Mouse (Mus musculus) CH12.LX (cell line): Measurements from ENCODE around the gene Cyp4f14. TPM values are rescaled to one million over a fixed set of nuclear protein-coding genes. Genes with fewer than 3 reads are reported as not detected.

ENCODE experiments used
- DNase-seq: peaks from one replicate; pipeline ENCODE4 v3.0.0-alpha.2; 2013; ENCODE audit errors: extremely low read depth
- H3K27ac ChIP-seq: 2 replicates; pipeline ENCODE4 v1.5.1; 2012; ENCODE audit warnings: low read depth, mild to moderate bottlenecking, control low read depth, moderate library complexity; ENCODE audit not compliant: insufficient read depth
- H3K27me3 ChIP-seq: replicated peaks from 2 replicates; pipeline ENCODE3; 2012; ENCODE audit warnings: inconsistent platforms
- H3K36me3 ChIP-seq, 2 experiments: replicated peaks in 1 of 2; 2 replicates each; pipeline versions ENCODE3 to v1.6.1; 2012; ENCODE audit warnings: inconsistent platforms in 1 of 2, low read length in 1 of 2, mild to moderate bottlenecking in 1 of 2, mixed read lengths in 1 of 2, moderate library complexity in 1 of 2; ENCODE audit not compliant: control insufficient read depth in 1 of 2, insufficient read depth in 1 of 2
- H3K4me1 ChIP-seq, 2 experiments: 2 replicates each; pipeline ENCODE4 v1.6.1; 2012; ENCODE audit warnings: inconsistent platforms in 1 of 2, moderate library complexity in 1 of 2; ENCODE audit not compliant: insufficient read depth in 2 of 2, control insufficient read depth in 1 of 2
- H3K4me2 ChIP-seq: 2 replicates; pipeline ENCODE4 v1.6.1; 2012; ENCODE audit warnings: low read depth, mild to moderate bottlenecking, control low read depth; ENCODE audit not compliant: poor library complexity, insufficient read depth, severe bottlenecking
- H3K4me3 ChIP-seq, 3 experiments: fragments of 150-350 bp in 1 of 3; sonication (generic) in 1 of 3; replicated peaks in 1 of 3; 2 replicates each; pipeline versions ENCODE3 to v1.5.1; 2011 to 2012; ENCODE audit warnings: low read depth in 2 of 3, low read length in 2 of 3, mild to moderate bottlenecking in 2 of 3, moderate library complexity in 2 of 3, control low read depth in 1 of 3, improper control_type of control experiment in 1 of 3, inconsistent platforms in 1 of 3, mixed read lengths in 1 of 3; ENCODE audit not compliant: poor library complexity in 1 of 3
- H3K79me2 ChIP-seq: replicated peaks from 2 replicates; pipeline ENCODE4 v1.6.1; 2012; ENCODE audit warnings: mild to moderate bottlenecking, moderate library complexity; ENCODE audit not compliant: control insufficient read depth, poor library complexity, insufficient read depth, severe bottlenecking; ENCODE audit errors: extremely low read depth
- H3K9ac ChIP-seq: 2 replicates; pipeline ENCODE4 v1.6.1; 2012; ENCODE audit warnings: low read depth, mild to moderate bottlenecking, control low read depth, moderate library complexity; ENCODE audit not compliant: insufficient read depth
- H3K9me3 ChIP-seq: replicated peaks from 2 replicates; pipeline ENCODE3; 2012; ENCODE audit warnings: low read length, inconsistent platforms, mixed read lengths
- CHD1 ChIP-seq: IDR thresholded peaks from 2 replicates; pipeline ENCODE4 v1.6.1; 2012; ENCODE audit warnings: low read depth, low read length, improper control_type of control experiment, inconsistent platforms
- CTCF ChIP-seq, 2 experiments: IDR thresholded peaks in 1 of 2; conservative IDR thresholded peaks in 1 of 2; 2 replicates each; pipeline ENCODE4 v1.5.1; 2011 to 2012; ENCODE audit warnings: low read depth in 2 of 2, low read length in 2 of 2, improper control_type of control experiment in 1 of 2, inconsistent platforms in 1 of 2, mild to moderate bottlenecking in 1 of 2, moderate library complexity in 1 of 2
- ELF1 ChIP-seq: IDR thresholded peaks from 2 replicates; pipeline ENCODE4 v1.6.1; 2014; ENCODE audit warnings: low read depth, mild to moderate bottlenecking, inconsistent platforms, low read length, improper control_type of control experiment
- EP300 ChIP-seq: IDR thresholded peaks from 2 replicates; pipeline ENCODE4 v1.6.1; 2011; ENCODE audit warnings: low read length, improper control_type of control experiment
- ETS1 ChIP-seq: conservative IDR thresholded peaks from 2 replicates; pipeline ENCODE4 v1.6.1; 2012; ENCODE audit warnings: low read depth, mild to moderate bottlenecking, inconsistent platforms, low read length, improper control_type of control experiment, moderate library complexity
- GABPA ChIP-seq: IDR thresholded peaks from 2 replicates; pipeline ENCODE4 v1.6.1; 2012; ENCODE audit warnings: low read depth, low read length, improper control_type of control experiment, inconsistent platforms; ENCODE audit not compliant: insufficient replicate concordance
- IRF4 ChIP-seq: IDR thresholded peaks from 2 replicates; pipeline ENCODE4 v1.6.1; 2014; ENCODE audit warnings: low read depth, mild to moderate bottlenecking, inconsistent platforms, low read length, improper control_type of control experiment
- JUND ChIP-seq: conservative IDR thresholded peaks from 2 replicates; pipeline ENCODE4 v1.6.1; 2011; ENCODE audit warnings: low read depth, low read length, improper control_type of control experiment
- KAT2A ChIP-seq: IDR thresholded peaks from 2 replicates; pipeline ENCODE4 v1.6.1; 2012; ENCODE audit warnings: low read length, improper control_type of control experiment, inconsistent platforms; ENCODE audit not compliant: insufficient replicate concordance
- MAFK ChIP-seq: IDR thresholded peaks from 2 replicates; pipeline ENCODE4 v1.6.1; 2011; ENCODE audit warnings: low read length, improper control_type of control experiment; ENCODE audit not compliant: insufficient replicate concordance
- MEF2A ChIP-seq: IDR thresholded peaks from 2 replicates; pipeline ENCODE4 v1.6.1; 2014; ENCODE audit warnings: low read depth, mild to moderate bottlenecking, inconsistent platforms, low read length, improper control_type of control experiment, borderline replicate concordance
- MYC ChIP-seq: IDR thresholded peaks from 2 replicates; pipeline ENCODE4 v1.6.1; 2011; ENCODE audit warnings: low read depth, mild to moderate bottlenecking, improper control_type of control experiment, low read length
- NRF1 ChIP-seq: IDR thresholded peaks from 2 replicates; pipeline ENCODE4 v1.6.1; 2014; ENCODE audit warnings: low read depth, mild to moderate bottlenecking, inconsistent platforms, low read length, improper control_type of control experiment, moderate library complexity
- PAX5 ChIP-seq: IDR thresholded peaks from 2 replicates; pipeline ENCODE4 v1.6.1; 2012; ENCODE audit warnings: low read length, inconsistent platforms, mixed read lengths
- POLR2AphosphoS2 ChIP-seq: IDR thresholded peaks from 2 replicates; pipeline ENCODE4 v1.6.1; 2011; ENCODE audit warnings: low read depth, low read length, improper control_type of control experiment
- RAD21 ChIP-seq: IDR thresholded peaks from 2 replicates; pipeline ENCODE4 v1.6.1; 2011; ENCODE audit warnings: low read depth, mild to moderate bottlenecking, low read length, improper control_type of control experiment, moderate library complexity
- SMC3 ChIP-seq: IDR thresholded peaks from 2 replicates; pipeline ENCODE4 v1.6.1; 2011; ENCODE audit warnings: low read depth, low read length, improper control_type of control experiment
- TBP ChIP-seq: conservative IDR thresholded peaks from 2 replicates; pipeline ENCODE4 v1.6.1; 2011; ENCODE audit warnings: low read depth, low read length, improper control_type of control experiment
- TCF12 ChIP-seq: IDR thresholded peaks from 2 replicates; pipeline ENCODE4 v1.6.1; 2014; ENCODE audit warnings: low read depth, mild to moderate bottlenecking, inconsistent platforms, low read length, improper control_type of control experiment
- ZC3H11A ChIP-seq: IDR thresholded peaks from 2 replicates; pipeline ENCODE4 v1.6.1; 2012; ENCODE audit warnings: low read depth, mild to moderate bottlenecking, inconsistent platforms, low read length, improper control_type of control experiment
- ZMIZ1 ChIP-seq: IDR thresholded peaks from 2 replicates; pipeline ENCODE4 v1.6.1; 2012; ENCODE audit warnings: low read depth, mild to moderate bottlenecking, inconsistent platforms, low read length, improper control_type of control experiment
- ZNF384 ChIP-seq: IDR thresholded peaks from 2 replicates; pipeline ENCODE4 v1.6.1; 2012; ENCODE audit warnings: low read depth, low read length, improper control_type of control experiment, inconsistent platforms
- dilution Hi-C: fragments of 300-500 bp; cut with MboI; formaldehyde crosslinking; loops from 2 replicates; pipeline ENCODE4 v1.14.3; 2020; ENCODE audit warnings: low sequenced_read_pairs; ENCODE audit not compliant: extremely low pct_unique_long_range_greater_than_20kb, extremely low pct_ligation_motif_present
- in situ Hi-C: fragments of 300-500 bp; cut with MboI; formaldehyde crosslinking; loops from 3 replicates; pipeline ENCODE4 v1.14.3; 2019; ENCODE audit warnings: low sequenced_read_pairs, low pct_ligation_motif_present, low pct_unique_long_range_greater_than_20kb, mixed read lengths
- polyA plus RNA-seq: library from polyadenylated mRNA; unstranded; fragments of >175 nt; gene quantifications from 2 replicates; pipeline ENCODE4 v1.2.1, GENCODE M21; 2012; ENCODE audit warnings: low read depth; ENCODE audit not compliant: insufficient read length
- total RNA-seq, 2 experiments: library from RNA; depleted of rRNA; stranded (reverse); fragments of 300-350 nt in 1 of 2; fragments of >200 nt in 1 of 2; gene quantifications; 2 replicates each; pipeline ENCODE4 v1.2.3; 2012 to 2014

Cyp4f14 gene
- total and polyA plus RNA-seq, 3 experiments = not detected

DNA sequence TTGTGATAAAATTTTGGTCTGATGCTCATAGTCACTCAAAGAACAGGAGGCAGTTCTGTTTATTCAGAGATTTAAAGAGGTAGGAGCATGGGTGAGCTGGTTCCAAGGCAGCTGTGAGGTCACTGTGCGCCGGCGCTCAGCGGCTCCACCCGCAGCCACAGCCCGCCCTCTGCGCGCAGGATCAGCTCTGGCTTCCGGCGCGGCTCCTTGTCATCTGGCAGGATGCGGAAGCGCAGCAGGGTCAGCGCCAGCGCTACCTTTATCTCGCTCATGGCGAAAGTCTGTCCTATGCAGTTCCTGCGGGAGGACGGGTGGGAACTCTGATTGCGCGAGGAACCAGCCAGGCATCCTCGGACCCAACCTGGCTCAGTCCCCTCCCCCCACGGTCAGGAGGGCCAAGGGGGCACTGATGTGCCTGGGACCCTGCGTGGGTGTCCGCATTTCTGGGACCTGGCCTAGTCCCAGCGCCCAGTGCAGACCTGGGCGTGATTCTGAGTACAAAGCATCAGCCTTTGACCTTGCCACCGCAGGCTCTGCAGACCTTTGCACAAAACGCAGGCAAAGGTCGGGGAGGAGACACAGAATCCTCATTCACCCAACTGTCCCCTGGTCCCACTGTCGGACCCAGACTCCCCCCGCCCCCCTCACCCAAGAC, 7.6 kb upstream of the Cyp4f14 start:
- no peak overlapping the region for H3K4me2 ChIP-seq
- H3K27ac ChIP-seq = no peak overlapping the region
- TF ChIP-seq MAFK (no peak), JUND (no peak), ZMIZ1 (no peak), MYC (no peak), RAD21 (no peak), TBP (no peak), MEF2A (no peak), IRF4 (no peak), NRF1 (no peak), EP300 (no peak), GABPA (no peak), ZNF384 (no peak)
- peaks cover 4% of the 10 kb centered on the region for H3K9me3 ChIP-seq
- DNase-seq = no peak
- no peaks in the 10 kb centered on the region for H3K4me1 ChIP-seq
- in situ Hi-C loops = no loop called here
- no peaks in the 10 kb centered on the region for H3K27me3 ChIP-seq
- H3K36me3 ChIP-seq = peaks cover 6 to 46% of the 10 kb centered on the region in 2 experiments
- dilution Hi-C loops = no loop called here
- H3K4me3 ChIP-seq = no peak overlapping the region
- no peak overlapping the region for H3K9ac ChIP-seq
- no peaks in the 10 kb centered on the region for H3K79me2 ChIP-seq

DNA sequence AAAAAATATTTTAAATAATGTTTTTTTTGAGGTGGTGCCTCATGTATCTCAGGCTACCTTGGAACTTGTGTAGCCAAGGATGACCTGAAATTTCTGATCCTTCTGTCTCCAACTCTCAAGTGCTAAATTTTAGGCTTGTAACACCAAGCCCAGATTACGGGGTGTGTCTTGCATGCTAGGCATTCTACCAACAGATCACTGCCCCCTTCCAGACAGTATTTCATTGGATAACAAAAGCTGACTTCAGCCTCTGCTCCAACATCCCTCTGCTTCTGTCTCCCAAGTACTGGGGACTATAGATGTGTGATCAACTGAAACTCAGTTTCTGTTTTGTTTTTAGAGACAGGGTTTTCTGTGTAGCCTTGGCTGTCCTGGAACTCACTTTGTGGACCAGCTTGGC, 6.5 kb upstream of the Cyp4f14 start:
- TF ChIP-seq SMC3 (no peak), TBP (no peak), ELF1 (no peak), IRF4 (no peak), EP300 (no peak), PAX5 (no peak), KAT2A (no peak), CHD1 (no peak), MYC (no peak), ETS1 (no peak), TCF12 (no peak), RAD21 (no peak), POLR2AphosphoS2 (no peak), GABPA (no peak), CTCF (conservative IDR thresholded peaks at IDR 0.05 in 1 of 2, IDR thresholded peaks at IDR 0.05 in 1 of 2; ENCODE audit: low read depth in 2 of 2, low read length in 2 of 2) (no peak), ZC3H11A (no peak), NRF1 (no peak)
- TF ChIP-seq, all 38 proteins: peak for 0
- no peak overlapping the region for H3K4me2 ChIP-seq
- H3K9me3 ChIP-seq = peaks cover 4% of the 10 kb centered on the region
- no peak overlapping the region for H3K9ac ChIP-seq
- peaks cover 2% of the 10 kb centered on the region for H3K27me3 ChIP-seq
- no peak for DNase-seq
- no peak overlapping the region for H3K4me3 ChIP-seq
- in situ Hi-C loops = no loop called here
- dilution Hi-C loops = no loop called here
- no peak overlapping the region for H3K27ac ChIP-seq
- H3K36me3 ChIP-seq = peaks cover 3 to 35% of the 10 kb centered on the region in 2 experiments
- H3K4me1 ChIP-seq = no peaks in the 10 kb centered on the region
- no peaks in the 10 kb centered on the region for H3K79me2 ChIP-seq
